Mouse (Mus musculus): ENCODE data around the gene Onecut1. TPM values are rescaled to one million over a fixed set of nuclear protein-coding genes. Genes with fewer than 3 reads are reported as not detected.

The Onecut1 gene
- total and polyA plus RNA-seq, 2 experiments = 1.9 to 32.1 TPM

DNA sequence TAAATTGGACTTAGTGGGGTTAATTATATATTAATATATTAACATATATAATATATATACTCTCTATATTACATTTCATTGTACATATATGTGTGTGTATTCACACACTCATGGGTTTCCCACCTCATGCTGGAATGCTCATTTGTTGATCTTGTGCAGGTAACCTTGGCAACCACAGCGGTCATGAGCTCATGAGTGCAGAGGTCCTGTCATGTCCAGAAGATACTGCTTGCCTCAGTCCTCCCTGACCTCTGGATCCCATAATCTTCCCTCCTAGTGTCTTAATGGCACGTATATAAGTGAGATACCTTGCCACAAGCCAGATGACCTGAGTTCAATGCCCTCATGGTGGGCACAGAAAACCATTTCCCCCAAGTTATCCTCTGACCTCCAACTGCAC is 16.0 kb downstream of the Onecut1 start:
- H3K4me1 ChIP-seq (ENCODE audit: control insufficient read depth, insufficient read depth, low read length) = peaks cover 17% of the 10 kb centered on the region
- no peak for TF ChIP-seq CTCF (IDR thresholded peaks at IDR 0.05; ENCODE audit: low read depth, low read length)
- TF ChIP-seq POLR2A (IDR thresholded peaks at IDR 0.05; ENCODE audit: extremely low read depth, insufficient read depth, low read length) = no peak
- 18% methylated on average over 2 of the region's 2 CpGs for WGBS
- H3K9ac ChIP-seq (ENCODE audit: low read depth, low read length) = no peak overlapping the region
- peak; percentile 62 for DNase-seq (ENCODE audit: extremely low read depth, low read depth, low spot score)
- H3K79me2 ChIP-seq (ENCODE audit: control insufficient read depth, insufficient read depth, low read length) = peaks cover 14% of the 10 kb centered on the region; the same call in 1 of the 2 replicates
- no peaks in the 10 kb centered on the region for H3K27me3 ChIP-seq (ENCODE audit: control insufficient read depth, insufficient read depth, low read length)
- peaks cover 61% of the 10 kb centered on the region for H3K36me3 ChIP-seq (ENCODE audit: control insufficient read depth, insufficient read depth, low read length)
- H3K27ac ChIP-seq (replicated peaks; ENCODE audit: insufficient read depth, low read depth, low read length) = no peak overlapping the region
- no peak overlapping the region for H3K4me3 ChIP-seq (ENCODE audit: insufficient read depth, low read depth, low read length)

DNA sequence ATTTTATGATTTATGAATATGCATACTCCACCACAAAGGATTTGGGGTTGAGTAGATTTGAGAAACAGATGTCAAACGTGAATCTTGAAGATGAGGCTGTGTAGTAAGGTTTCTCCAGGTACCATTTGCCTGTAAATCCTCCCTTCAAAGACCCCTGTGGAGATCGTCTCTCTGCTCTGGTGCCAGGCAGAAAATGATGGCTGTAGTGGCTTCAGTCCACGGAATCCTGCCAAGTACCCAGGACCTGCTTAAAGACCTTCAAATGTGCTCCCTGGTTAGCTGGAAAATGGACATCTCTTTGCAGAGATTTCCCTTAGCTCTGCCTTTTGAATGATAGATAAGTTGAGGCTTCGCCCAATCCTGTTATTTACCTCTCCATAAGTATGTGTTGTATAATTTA is 26.1 kb downstream of the Onecut1 start:
- no peak for TF ChIP-seq POLR2A (IDR thresholded peaks at IDR 0.05; ENCODE audit: extremely low read depth, insufficient read depth, low read length)
- no peak for TF ChIP-seq CTCF (IDR thresholded peaks at IDR 0.05; ENCODE audit: low read depth, low read length)
- H3K36me3 ChIP-seq (ENCODE audit: control insufficient read depth, insufficient read depth, low read length) = peaks cover 80% of the 10 kb centered on the region
- no peak overlapping the region for H3K27ac ChIP-seq (replicated peaks; ENCODE audit: insufficient read depth, low read depth, low read length)
- 81% methylated on average over 4 of the region's 4 CpGs for WGBS
- DNase-seq (ENCODE audit: extremely low read depth, low read depth, low spot score) = no peak
- no peak overlapping the region for H3K4me3 ChIP-seq (ENCODE audit: insufficient read depth, low read depth, low read length)
- H3K9ac ChIP-seq (ENCODE audit: low read depth, low read length) = no peak overlapping the region
- no peaks in the 10 kb centered on the region; the same call in 1 of the 2 replicates for H3K4me1 ChIP-seq (ENCODE audit: control insufficient read depth, insufficient read depth, low read length)
- no peaks in the 10 kb centered on the region for H3K27me3 ChIP-seq (ENCODE audit: control insufficient read depth, insufficient read depth, low read length)
- H3K79me2 ChIP-seq (ENCODE audit: control insufficient read depth, insufficient read depth, low read length) = no peaks in the 10 kb centered on the region; the same call in 1 of the 2 replicates

- Histone ChIP-seq H3K4me1 (ENCODE audit: control insufficient read depth, insufficient read depth, low read length) (peaks cover 12% of the 10 kb centered on the region), H3K27me3 (ENCODE audit: control insufficient read depth, insufficient read depth, low read length) (no peaks in the 10 kb centered on the region), H3K36me3 (ENCODE audit: control insufficient read depth, insufficient read depth, low read length) (peaks cover 5% of the 10 kb centered on the region), H3K9ac (ENCODE audit: low read depth, low read length) (no peak overlapping the region), H3K4me3 (ENCODE audit: insufficient read depth, low read depth, low read length) (no peak overlapping the region), H3K27ac (replicated peaks; ENCODE audit: insufficient read depth, low read depth, low read length) (peak overlapping the region; percentile 62), H3K79me2 (ENCODE audit: control insufficient read depth, insufficient read depth, low read length) (no peaks in the 10 kb centered on the region)
- TF ChIP-seq CTCF (IDR thresholded peaks at IDR 0.05; ENCODE audit: low read depth, low read length) = no peak
- no peak for TF ChIP-seq POLR2A (IDR thresholded peaks at IDR 0.05; ENCODE audit: extremely low read depth, insufficient read depth, low read length)
- peak; percentile 88 for DNase-seq (ENCODE audit: extremely low read depth, low read depth, low spot score)
- WGBS = 30% methylated on average over 7 of the region's 7 CpGs
These were observed 35.0 kb downstream of the Onecut1 start for GRCm38 (mm10) chr9:74896742-74897141.

DNA sequence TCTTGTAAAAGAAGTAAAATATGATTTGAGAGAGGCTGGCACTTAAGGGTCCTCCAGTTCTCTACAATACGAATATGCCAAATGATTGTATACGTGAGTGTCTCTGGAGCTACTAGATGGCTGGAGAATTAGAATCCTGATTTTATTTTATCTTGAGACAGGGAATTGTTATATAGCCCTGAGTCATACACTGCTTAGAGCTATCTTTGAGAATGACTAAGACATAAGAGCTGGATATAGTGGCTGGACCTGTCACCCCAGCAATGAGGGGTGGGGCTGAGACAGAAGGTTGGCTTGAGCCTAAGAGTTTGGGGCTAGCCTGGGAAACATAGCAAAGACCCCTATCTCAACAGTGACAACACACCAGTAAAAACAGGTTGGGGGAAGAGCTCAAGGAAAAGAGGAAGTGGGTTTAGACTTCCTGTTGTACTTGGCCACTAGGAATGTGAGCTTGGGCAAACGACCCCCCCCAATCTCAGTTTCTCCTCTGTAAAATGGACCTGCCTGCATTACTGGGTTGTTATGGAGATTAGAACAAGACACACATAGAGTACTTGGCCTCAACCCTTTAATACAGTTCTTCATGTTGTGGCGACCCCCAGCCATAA is 35.8 kb downstream of the Onecut1 start:
- Histone ChIP-seq H3K36me3 (ENCODE audit: control insufficient read depth, insufficient read depth, low read length) (0 out of 2 replicates have a peak, but pooled peaks cover 1% of the 10 kb centered on the region), H3K4me1 (ENCODE audit: control insufficient read depth, insufficient read depth, low read length) (peaks cover 12% of the 10 kb centered on the region), H3K27ac (replicated peaks; ENCODE audit: insufficient read depth, low read depth, low read length) (peak overlapping the region; percentile 49; the same call in 1 of the 2 replicates), H3K79me2 (ENCODE audit: control insufficient read depth, insufficient read depth, low read length) (no peaks in the 10 kb centered on the region), H3K4me3 (ENCODE audit: insufficient read depth, low read depth, low read length) (no peak overlapping the region), H3K27me3 (ENCODE audit: control insufficient read depth, insufficient read depth, low read length) (no peaks in the 10 kb centered on the region), H3K9ac (ENCODE audit: low read depth, low read length) (no peak overlapping the region)
- DNase-seq (ENCODE audit: extremely low read depth, low read depth, low spot score) = no peak
- WGBS = 86% methylated on average over 4 of the region's 4 CpGs
- TF ChIP-seq CTCF (IDR thresholded peaks at IDR 0.05; ENCODE audit: low read depth, low read length) (no peak), POLR2A (IDR thresholded peaks at IDR 0.05; ENCODE audit: extremely low read depth, insufficient read depth, low read length) (no peak)

DNA sequence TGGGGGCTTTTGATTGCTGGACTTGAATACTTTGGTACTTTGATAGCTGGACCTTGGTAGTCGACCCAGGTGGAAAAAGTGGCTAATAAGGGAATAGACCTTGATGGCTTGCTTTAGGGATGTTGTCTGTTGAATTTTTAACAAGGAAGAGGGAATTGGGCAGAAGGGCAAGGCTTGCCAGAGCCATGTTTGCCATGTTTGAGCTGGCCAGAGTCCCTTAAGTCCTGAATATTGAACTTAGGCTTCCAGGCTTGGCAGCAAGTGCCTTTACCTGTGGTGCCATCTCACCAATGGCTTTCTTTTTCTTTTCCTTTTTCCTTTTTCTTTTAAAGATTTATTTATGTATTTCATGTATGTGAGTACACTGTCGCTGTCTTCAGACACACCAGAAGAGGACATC is 38.4 kb downstream of the Onecut1 start:
- H3K9ac ChIP-seq (ENCODE audit: low read depth, low read length) = no peak overlapping the region
- no peak overlapping the region for H3K4me3 ChIP-seq (ENCODE audit: insufficient read depth, low read depth, low read length)
- 65% methylated on average over 2 of the region's 2 CpGs for WGBS
- DNase-seq (ENCODE audit: extremely low read depth, low read depth, low spot score) = peak; percentile 91
- no peaks in the 10 kb centered on the region for H3K27me3 ChIP-seq (ENCODE audit: control insufficient read depth, insufficient read depth, low read length)
- H3K27ac ChIP-seq (replicated peaks; ENCODE audit: insufficient read depth, low read depth, low read length) = no peak overlapping the region
- H3K36me3 ChIP-seq (ENCODE audit: control insufficient read depth, insufficient read depth, low read length) = no peaks in the 10 kb centered on the region
- peaks cover 12% of the 10 kb centered on the region for H3K4me1 ChIP-seq (ENCODE audit: control insufficient read depth, insufficient read depth, low read length)
- no peaks in the 10 kb centered on the region for H3K79me2 ChIP-seq (ENCODE audit: control insufficient read depth, insufficient read depth, low read length)
- TF ChIP-seq POLR2A (IDR thresholded peaks at IDR 0.05; ENCODE audit: extremely low read depth, insufficient read depth, low read length) (no peak), CTCF (IDR thresholded peaks at IDR 0.05; ENCODE audit: low read depth, low read length) (no peak)

GRCm38 (mm10) chr9:74904866-74905508 is 43.3 kb downstream of the Onecut1 start:
- H3K4me3 ChIP-seq (ENCODE audit: insufficient read depth, low read depth, low read length) = no peak overlapping the region
- H3K79me2 ChIP-seq (ENCODE audit: control insufficient read depth, insufficient read depth, low read length) = no peaks in the 10 kb centered on the region
- H3K9ac ChIP-seq (ENCODE audit: low read depth, low read length) = no peak overlapping the region
- DNase-seq (ENCODE audit: extremely low read depth, low read depth, low spot score) = peak; percentile 65
- peaks cover 5% of the 10 kb centered on the region for H3K4me1 ChIP-seq (ENCODE audit: control insufficient read depth, insufficient read depth, low read length)
- 7% methylated on average over 7 of the region's 7 CpGs for whole genome bisulfite sequencing
- TF ChIP-seq POLR2A (IDR thresholded peaks at IDR 0.05; ENCODE audit: extremely low read depth, insufficient read depth, low read length) (no peak), CTCF (IDR thresholded peaks at IDR 0.05; ENCODE audit: low read depth, low read length) (peak; percentile 67)
- no peaks in the 10 kb centered on the region for H3K36me3 ChIP-seq (ENCODE audit: control insufficient read depth, insufficient read depth, low read length)
- no peaks in the 10 kb centered on the region for H3K27me3 ChIP-seq (ENCODE audit: control insufficient read depth, insufficient read depth, low read length)
- no peak overlapping the region for H3K27ac ChIP-seq (replicated peaks; ENCODE audit: insufficient read depth, low read depth, low read length)

All from liver, adult 2 months (tissue).